Mouse (Mus musculus) bone marrow, adult 2 months (tissue): ENCODE results near the gene Pth1r.

Experiments
- CTCF ChIP-seq: fragments of 200-500 bp; IDR thresholded peaks from 2 replicates; pipeline ENCODE4 v1.5.1; 2011; ENCODE audit warnings: low read length, control low read depth; ENCODE audit not compliant: control insufficient read depth, insufficient read depth
- POLR2A ChIP-seq: fragments of 200-500 bp; IDR thresholded peaks from 2 replicates; pipeline ENCODE4 v1.6.1; 2011; ENCODE audit warnings: low read depth, mild to moderate bottlenecking, control low read depth, low read length, borderline replicate concordance; ENCODE audit not compliant: control insufficient read depth

GRCm38 (mm10) chr9:110750404-110751187 lies 3.7 kb upstream of the Pth1r start:
- no peak for TF ChIP-seq POLR2A
- TF ChIP-seq CTCF, result no peak
